Mouse (Mus musculus) cerebellum, adult 2 months (tissue): Measurements from ENCODE around the gene Frat2.

Experiments used
- CTCF ChIP-seq: fragments of 200-500 bp; IDR thresholded peaks from 2 replicates; pipeline ENCODE4 v1.5.1; 2011; ENCODE audit warnings: low read depth, mild to moderate bottlenecking, control low read depth, low read length, moderate library complexity, borderline replicate concordance; ENCODE audit not compliant: insufficient read depth
- POLR2A ChIP-seq: fragments of 200-500 bp; IDR thresholded peaks from 2 replicates; pipeline ENCODE4 v1.6.1; 2011; ENCODE audit warnings: low read length, control low read depth, borderline replicate concordance; ENCODE audit not compliant: insufficient read depth

DNA sequence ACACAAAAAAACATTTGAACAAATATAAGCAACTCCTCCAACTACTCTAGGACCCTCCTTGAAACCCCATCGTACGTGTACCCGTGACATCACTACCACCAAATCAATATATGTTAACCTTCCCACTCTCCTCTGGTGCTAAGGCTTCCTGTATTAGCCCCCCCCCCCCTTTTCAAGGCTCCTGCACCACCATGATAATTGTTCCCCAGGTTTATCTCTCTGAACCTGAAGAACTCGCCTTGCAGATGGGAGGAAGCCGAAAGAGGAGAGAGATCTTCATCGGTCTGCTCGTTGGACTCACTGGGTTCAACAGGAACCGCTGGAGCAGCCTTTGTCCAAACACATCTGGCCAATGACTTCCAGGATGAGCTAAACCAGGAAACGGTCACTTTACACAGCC, 40.4 kb downstream of the Frat2 start:
- TF ChIP-seq POLR2A (no peak), CTCF (no peak)
